Mouse (Mus musculus) thymus, adult 2 months (tissue): ENCODE data around the gene Cd79b.

Experiments
- CTCF ChIP-seq: fragments of 200-500 bp; IDR thresholded peaks from 2 replicates; pipeline ENCODE4 v1.5.1; 2012; ENCODE audit warnings: mild to moderate bottlenecking, control low read depth, low read length, moderate library complexity, borderline replicate concordance; ENCODE audit not compliant: control insufficient read depth, poor library complexity, insufficient read depth; ENCODE audit errors: extremely low read depth
- POLR2A ChIP-seq: fragments of 200-500 bp; IDR thresholded peaks from 2 replicates; pipeline ENCODE4 v1.6.1; 2012; ENCODE audit warnings: mild to moderate bottlenecking, low read length, control low read depth, moderate library complexity; ENCODE audit not compliant: control insufficient read depth, poor library complexity, insufficient read depth; ENCODE audit errors: extremely low read depth

- TF ChIP-seq POLR2A, result no peak
- no peak for TF ChIP-seq CTCF
Measured at GRCm38 (mm10) chr11:106310123-106310522, 4.4 kb downstream of the Cd79b start.
